Mouse (Mus musculus): Measurements from ENCODE around the gene Crocc2.
A peak's percentile ranks its signal among the peaks of the same experiment; 100 is the strongest.

The Crocc2 gene

GRCm38 (mm10) chr1:93168295-93168775, at the start of gene Crocc2:
Crocc2 (plus strand) TSS chr1:93168725.
- no peak for DNase-seq

GRCm38 (mm10) chr1:93118816-93119215, 49.7 kb upstream of the Crocc2 start:
- DNase-seq = no peak

- DNase-seq = no peak
These were observed 45.2 kb upstream of the Crocc2 start for GRCm38 (mm10) chr1:93123179-93123854.

GRCm38 (mm10) chr1:93124066-93124465, 44.5 kb upstream of the Crocc2 start:
- no peak for DNase-seq

GRCm38 (mm10) chr1:93125256-93125655, 43.3 kb upstream of the Crocc2 start:
- DNase-seq = no peak

- DNase-seq = no peak
These were observed 40.3 kb upstream of the Crocc2 start for GRCm38 (mm10) chr1:93128209-93128608.

- peak; percentile 87 for DNase-seq
These were observed 39.7 kb upstream of the Crocc2 start for GRCm38 (mm10) chr1:93128710-93129349.

- DNase-seq = no peak
These were observed 38.1 kb upstream of the Crocc2 start for GRCm38 (mm10) chr1:93130242-93130983.

GRCm38 (mm10) chr1:93132676-93133075, 35.8 kb upstream of the Crocc2 start:
- DNase-seq = no peak

GRCm38 (mm10) chr1:93135036-93135526, 33.4 kb upstream of the Crocc2 start, which contains the start of gene Agxt:
Agxt (plus strand) TSS chr1:93135240.
- no peak for DNase-seq

- no peak for DNase-seq
These were observed 30.0 kb upstream of the Crocc2 start for GRCm38 (mm10) chr1:93138534-93138933.

- peak; percentile 30 for DNase-seq
These were observed 28.8 kb upstream of the Crocc2 start for GRCm38 (mm10) chr1:93139713-93140112.

GRCm38 (mm10) chr1:93142871-93143270, 25.7 kb upstream of the Crocc2 start:
- no peak for DNase-seq

- no peak for DNase-seq
These were observed 24.3 kb upstream of the Crocc2 start for GRCm38 (mm10) chr1:93144176-93144575.

- DNase-seq = no peak
These were observed 17.4 kb upstream of the Crocc2 start for GRCm38 (mm10) chr1:93150907-93151661.

- no peak for DNase-seq
These were observed 11.0 kb upstream of the Crocc2 start for GRCm38 (mm10) chr1:93157566-93157965.

GRCm38 (mm10) chr1:93158916-93159315, 9.6 kb upstream of the Crocc2 start:
- DNase-seq = no peak

GRCm38 (mm10) chr1:93159566-93160500, 8.7 kb upstream of the Crocc2 start:
- DNase-seq = no peak

GRCm38 (mm10) chr1:93160501-93161133, 7.9 kb upstream of the Crocc2 start, which contains the start of gene 2310007B03Rik:
2310007B03Rik (minus strand) TSS chr1:93160948.
- no peak for DNase-seq

- no peak for DNase-seq
These were observed 7.2 kb upstream of the Crocc2 start for GRCm38 (mm10) chr1:93161350-93161749.

- DNase-seq = no peak
These were observed 6.6 kb upstream of the Crocc2 start for GRCm38 (mm10) chr1:93161921-93162320.
